In the genomic region with DNA sequence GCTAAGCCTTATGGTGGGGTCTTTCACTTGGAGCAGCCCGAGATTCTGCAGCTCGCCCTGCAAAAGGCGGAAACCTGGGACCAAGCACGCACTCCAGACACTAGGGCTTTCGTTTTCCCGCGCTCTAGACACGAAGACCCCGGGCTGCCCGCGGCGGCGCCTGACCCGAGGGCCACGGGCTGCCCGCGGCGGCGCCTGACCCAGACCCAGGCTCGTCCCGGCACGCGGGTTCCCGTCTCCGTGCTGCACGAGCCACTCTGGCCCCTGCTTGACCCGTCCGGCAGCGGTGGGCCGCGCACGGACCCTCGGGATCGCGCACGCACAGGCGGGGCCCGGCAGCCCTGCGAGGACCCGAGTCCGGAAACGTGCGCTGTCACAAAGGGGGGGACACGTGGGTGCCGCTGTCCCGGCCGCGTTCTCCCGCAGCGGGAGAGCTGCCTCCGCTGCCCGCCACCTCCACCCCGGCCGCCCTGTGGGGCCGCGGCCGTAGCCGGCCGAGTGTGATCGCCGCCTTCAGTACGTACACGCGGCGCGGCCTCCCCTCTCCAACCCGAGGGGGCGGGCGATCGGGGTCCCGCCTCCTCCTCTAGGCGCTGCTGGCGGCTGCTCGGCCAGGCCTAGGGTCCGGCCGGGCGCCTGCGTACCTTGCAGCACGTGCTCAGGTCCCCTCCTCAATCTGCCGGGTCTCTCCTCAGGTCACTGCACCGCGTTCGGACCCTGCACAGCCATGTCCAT, we compare ENCODE assay signal across 8 mouse cellular contexts. TPM values are rescaled to one million over a fixed set of nuclear protein-coding genes. Genes with fewer than 3 reads are reported as not detected.
A peak's percentile ranks its signal among the peaks of the same experiment; 100 is the strongest.
DNase-seq lines count a peak whose midpoint lies in the region; ATAC-seq and TF ChIP-seq lines count a peak whose summit lies in the region.

A gene (plus strand): TSS at position 271 of the 735 bp plus-strand sequence.

- DNase-seq in c-Kit-positive CD71-positive TER-119-positive erythroid progenitor cells, embryonic 14.5 days (ENCODE audit: low spot score), result peak; percentile 77
- DNase-seq in kidney, postnatal 25 days, result peak; percentile 85 to 93
- DNase-seq in liver, embryonic 13.5 days, result peak; percentile 84
- peak; percentile 85 to 86 for DNase-seq in natural killer cell, adult 2 months (ENCODE audit: low spot score in 2 of 2)

- TF ChIP-seq CTCF in E14TG2a.4 (conservative IDR thresholded peaks at IDR 0.05; ENCODE audit: low read length), result no peak

- under 1% methylated on average over 83 of the region's 83 CpGs for WGBS in forebrain, embryonic 12.5 days
- WGBS in heart, embryonic 16.5 days, result 0% methylated on average over 73 of the region's 83 CpGs
- WGBS in liver, embryonic 13.5 days (ENCODE audit: insufficient replicate concordance), result under 1% methylated on average over 83 of the region's 83 CpGs
- under 1% methylated on average over 83 of the region's 83 CpGs for WGBS in stomach, embryonic 14.5 days

- ATAC-seq in forebrain, embryonic 12.5 days (ENCODE audit: low FRiP score), result peak; percentile 92
- ATAC-seq in heart, embryonic 16.5 days (replicated peaks; ENCODE audit: extremely low read depth, insufficient read depth, low FRiP score), result peak; percentile 89
- ATAC-seq in liver, embryonic 13.5 days (ENCODE audit: low read depth), result peak; percentile 75
- ATAC-seq in stomach, embryonic 14.5 days (ENCODE audit: insufficient number of reproducible peaks, insufficient read depth, low FRiP score, low read depth), result peak; percentile 91

- H3K4me3 ChIP-seq in E14TG2a.4 (replicated peaks; ENCODE audit: low read length), result peak within 1 kb of the TSS; percentile 97
- peak within 1 kb of the TSS; percentile 93 for H3K4me3 ChIP-seq in forebrain, embryonic 12.5 days (replicated peaks)
- peak within 1 kb of the TSS; percentile 90 for H3K4me3 ChIP-seq in heart, embryonic 16.5 days (ENCODE audit: low read length)
- peak within 1 kb of the TSS; percentile 79 for H3K4me3 ChIP-seq in liver, embryonic 13.5 days (replicated peaks)
- H3K4me3 ChIP-seq in stomach, embryonic 14.5 days (ENCODE audit: low read depth, low read length), result peak within 1 kb of the TSS; percentile 91

- H3K9ac ChIP-seq in forebrain, embryonic 12.5 days, result peak within 1 kb of the TSS; percentile 97
- H3K9ac ChIP-seq in heart, embryonic 16.5 days (ENCODE audit: low read length), result peak within 1 kb of the TSS; percentile 96
- H3K9ac ChIP-seq in liver, embryonic 13.5 days, result peak within 1 kb of the TSS; percentile 91
- peak within 1 kb of the TSS; percentile 93 for H3K9ac ChIP-seq in stomach, embryonic 14.5 days (replicated peaks; ENCODE audit: low read depth, low read length)

- H3K9me3 ChIP-seq in E14TG2a.4 (ENCODE audit: low read length), result no peaks in the 10 kb centered on the region
- no peaks in the 10 kb centered on the region for H3K9me3 ChIP-seq in forebrain, embryonic 12.5 days
- H3K9me3 ChIP-seq in heart, embryonic 16.5 days (replicated peaks; ENCODE audit: control insufficient read depth, low read length), result no peaks in the 10 kb centered on the region
- no peaks in the 10 kb centered on the region for H3K9me3 ChIP-seq in liver, embryonic 13.5 days (replicated peaks)
- H3K9me3 ChIP-seq in stomach, embryonic 14.5 days (ENCODE audit: control insufficient read depth, low read depth, low read length), result no peaks in the 10 kb centered on the region

- H3K27ac ChIP-seq in forebrain, embryonic 12.5 days, result peak within 1 kb of the TSS; percentile 97
- peak within 1 kb of the TSS; percentile 98 for H3K27ac ChIP-seq in heart, embryonic 16.5 days (ENCODE audit: low read length)
- peak within 1 kb of the TSS; percentile 97 for H3K27ac ChIP-seq in liver, embryonic 13.5 days
- peak within 1 kb of the TSS; percentile 98 for H3K27ac ChIP-seq in stomach, embryonic 14.5 days (ENCODE audit: low read length)

- H3K4me1 ChIP-seq in E14TG2a.4 (replicated peaks; ENCODE audit: low read depth, low read length), result peaks cover 78% of the 10 kb centered on the region
- H3K4me1 ChIP-seq in forebrain, embryonic 12.5 days, result peaks cover 54% of the 10 kb centered on the region
- peaks cover 38% of the 10 kb centered on the region for H3K4me1 ChIP-seq in heart, embryonic 16.5 days (ENCODE audit: control insufficient read depth, insufficient read depth, low read length)
- H3K4me1 ChIP-seq in liver, embryonic 13.5 days (replicated peaks), result peaks cover 71% of the 10 kb centered on the region
- peaks cover 22% of the 10 kb centered on the region for H3K4me1 ChIP-seq in stomach, embryonic 14.5 days (ENCODE audit: control insufficient read depth, insufficient read depth, low read length)

- H3K27me3 ChIP-seq in E14TG2a.4 (ENCODE audit: insufficient read depth, low read length), result no peaks in the 10 kb centered on the region
- no peaks in the 10 kb centered on the region for H3K27me3 ChIP-seq in forebrain, embryonic 12.5 days
- no peaks in the 10 kb centered on the region for H3K27me3 ChIP-seq in heart, embryonic 16.5 days (ENCODE audit: control insufficient read depth, insufficient read depth, low read length)
- H3K27me3 ChIP-seq in liver, embryonic 13.5 days, result no peaks in the 10 kb centered on the region
- H3K27me3 ChIP-seq in stomach, embryonic 14.5 days (ENCODE audit: control insufficient read depth, insufficient read depth, low read length), result no peaks in the 10 kb centered on the region

- peaks cover 70% of the 10 kb centered on the region for H3K36me3 ChIP-seq in E14TG2a.4 (ENCODE audit: insufficient read depth, low read length)
- H3K36me3 ChIP-seq in forebrain, embryonic 12.5 days (replicated peaks), result peaks cover 39% of the 10 kb centered on the region
- H3K36me3 ChIP-seq in heart, embryonic 16.5 days (ENCODE audit: control insufficient read depth, insufficient read depth), result peaks cover 27% of the 10 kb centered on the region
- H3K36me3 ChIP-seq in liver, embryonic 13.5 days, result peaks cover 54% of the 10 kb centered on the region
- H3K36me3 ChIP-seq in stomach, embryonic 14.5 days (ENCODE audit: control insufficient read depth, insufficient read depth, low read length), result peaks cover 33% of the 10 kb centered on the region

- H3K4me2 ChIP-seq in forebrain, embryonic 12.5 days, result peak within 1 kb of the TSS; percentile 100
- peak within 1 kb of the TSS; percentile 99 for H3K4me2 ChIP-seq in heart, embryonic 16.5 days (ENCODE audit: low read depth, low read length)
- peak within 1 kb of the TSS; percentile 85 for H3K4me2 ChIP-seq in liver, embryonic 13.5 days
- peak within 1 kb of the TSS; percentile 97 for H3K4me2 ChIP-seq in stomach, embryonic 14.5 days (replicated peaks; ENCODE audit: low read depth, low read length)

RNA-seq across cellular contexts. Expression of the gene that starts here (rescaled TPM):
- 158 and 159 TPM in 2 replicates for polyA plus RNA-seq in forebrain, embryonic 12.5 days (2016; fragmentation: Nextera tagmentation; extraction: Ambion mirVana)
- polyA plus RNA-seq in heart, embryonic 16.5 days (2015; fragmentation: Nextera tagmentation; extraction: Ambion mirVana), result 69.9 and 75.0 TPM in 2 replicates
- polyA plus RNA-seq in liver, embryonic 13.5 days (2015; fragmentation: Nextera tagmentation; extraction: Ambion mirVana), result 110 and 112 TPM in 2 replicates
- 84.0 and 92.3 TPM in 2 replicates for polyA plus RNA-seq in stomach, embryonic 14.5 days (2014; fragmentation: Nextera tagmentation; extraction: Ambion mirVana)

Comparison
In these comparisons a context has a peak if more than half of its experiments do, and no peak if none do; other contexts are left out.
1. Peak in every context shown above with its lines: DNase-seq, ATAC-seq, H3K4me3 ChIP-seq and H3K27ac ChIP-seq.